Mouse (Mus musculus): ENCODE measurements around the gene Tbc1d2. TPM values are rescaled to one million over a fixed set of nuclear protein-coding genes. Genes with fewer than 3 reads are reported as not detected.
A peak's percentile ranks its signal among the peaks of the same experiment; 100 is the strongest.
"Not testable (repeated sequence)": the region's sequence is repeated elsewhere in the genome, so short reads cannot be mapped to it uniquely, and the experiment has no call there.

The Tbc1d2 gene
- polyA plus RNA-seq, 1 experiment = 1.0 TPM

DNA sequence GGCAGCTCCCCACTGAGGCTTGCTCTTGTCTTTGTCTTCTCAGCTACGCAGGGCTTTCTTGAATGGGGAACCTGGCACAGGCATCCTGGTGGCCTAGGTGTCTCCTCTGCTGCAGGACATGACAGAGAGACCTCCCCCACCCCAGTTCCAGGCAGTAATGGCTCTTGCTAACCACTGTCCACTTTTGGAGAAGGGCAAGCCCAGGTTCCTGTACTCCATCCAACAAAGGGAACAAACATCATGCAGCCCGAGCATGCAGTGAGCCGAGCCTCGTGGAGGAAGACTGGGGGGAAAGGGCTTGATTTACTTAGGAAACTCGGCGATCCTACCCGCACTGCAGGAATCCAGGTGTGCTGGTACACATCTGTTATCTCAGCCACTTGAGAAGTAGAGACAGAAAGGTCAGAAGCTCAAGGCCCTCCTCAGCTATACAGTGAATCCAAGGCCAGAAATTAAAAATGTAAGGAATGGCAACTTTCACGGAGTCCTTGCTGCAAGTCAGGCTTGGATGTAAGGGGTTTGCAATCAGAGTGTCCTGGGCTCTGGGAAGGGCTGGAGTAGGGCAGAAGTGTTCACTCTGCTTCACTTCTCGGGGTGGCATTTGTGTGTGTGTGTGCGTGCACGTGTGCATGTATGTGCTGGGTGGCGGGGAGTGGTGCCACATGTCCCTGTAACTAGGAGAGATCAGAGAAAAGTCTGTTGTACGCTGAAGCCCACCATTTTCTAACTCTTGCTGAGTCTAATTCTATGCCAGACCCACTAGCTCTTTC lies 64.8 kb downstream of the Tbc1d2 start:
- no peak for DNase-seq (ENCODE audit: low read depth in 1 of 2, low spot score in 2 of 2)
- WGBS = 46% methylated on average over 13 of the region's 13 CpGs
- peaks cover 27% of the 10 kb centered on the region for H3K4me1 ChIP-seq (ENCODE audit: control insufficient read depth, insufficient read depth, insufficient read length)
- no peaks in the 10 kb centered on the region for H3K27me3 ChIP-seq (ENCODE audit: control insufficient read depth, insufficient read depth, low read length)
- H3K36me3 ChIP-seq (ENCODE audit: control insufficient read depth, insufficient read depth, low read length) = no peaks in the 10 kb centered on the region; the same call in 1 of the 2 replicates
- H3K4me3 ChIP-seq (ENCODE audit: extremely low read depth, insufficient read depth, insufficient read length) = no peak overlapping the region
- H3K27ac ChIP-seq (ENCODE audit: insufficient read depth, low read length) = peak overlapping the region; percentile 69
- TF ChIP-seq CTCF (IDR thresholded peaks at IDR 0.05; ENCODE audit: extremely low read depth, insufficient read depth, insufficient read length, insufficient replicate concordance) (no peak), POLR2A (IDR thresholded peaks at IDR 0.05; ENCODE audit: low read depth, low read length) (no peak)

DNA sequence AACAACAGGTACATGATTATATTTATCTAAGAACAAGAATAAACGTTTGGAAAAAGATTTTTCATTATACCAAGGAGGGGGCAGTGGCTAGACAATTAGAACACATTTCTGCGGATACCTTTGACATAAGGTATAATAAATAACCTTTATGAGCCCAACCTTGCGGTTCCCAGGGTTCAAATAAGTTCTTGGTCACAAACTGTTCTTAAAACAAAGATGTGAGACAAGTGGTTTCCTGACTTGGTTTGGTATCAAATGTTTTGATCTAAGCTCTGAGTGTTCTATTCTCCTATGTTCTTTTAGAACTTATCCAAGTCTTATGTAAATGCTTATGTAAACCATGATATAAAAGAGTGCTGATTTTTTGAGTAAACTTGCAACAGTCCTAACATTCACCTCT lies 65.5 kb downstream of the Tbc1d2 start:
- not testable (repeated sequence) for DNase-seq (ENCODE audit: low read depth in 1 of 2, low spot score in 2 of 2); H3K4me3 ChIP-seq (ENCODE audit: extremely low read depth, insufficient read depth, insufficient read length); H3K27me3 ChIP-seq (ENCODE audit: control insufficient read depth, insufficient read depth, low read length); H3K36me3 ChIP-seq (ENCODE audit: control insufficient read depth, insufficient read depth, low read length)
- Histone ChIP-seq H3K27ac (ENCODE audit: insufficient read depth, low read length) (peak overlapping the region; percentile 69), H3K4me1 (ENCODE audit: control insufficient read depth, insufficient read depth, insufficient read length) (peaks cover 25% of the 10 kb centered on the region)
- WGBS = 8% methylated on average over 3 of the region's 3 CpGs

DNA sequence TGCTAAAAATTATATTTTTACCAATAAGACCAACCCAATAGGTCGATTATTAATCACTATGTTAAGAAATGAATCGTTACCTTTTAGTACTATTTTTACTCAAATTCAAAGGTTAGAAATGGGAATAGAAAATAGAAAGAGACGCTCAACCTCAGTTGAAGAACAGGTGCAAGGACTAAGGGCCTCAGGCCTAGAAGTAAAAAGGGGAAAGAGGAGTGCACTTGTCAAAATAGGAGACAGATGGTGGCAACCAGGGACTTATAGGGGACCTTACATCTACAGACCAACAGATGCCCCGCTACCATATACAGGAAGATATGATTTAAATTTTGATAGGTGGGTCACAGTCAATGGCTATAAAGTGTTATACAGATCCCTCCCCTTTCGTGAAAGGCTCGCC lies 65.9 kb downstream of the Tbc1d2 start:
- not testable (repeated sequence) for H3K27ac ChIP-seq (ENCODE audit: insufficient read depth, low read length); DNase-seq (ENCODE audit: low read depth in 1 of 2, low spot score in 2 of 2); H3K36me3 ChIP-seq (ENCODE audit: control insufficient read depth, insufficient read depth, low read length); H3K27me3 ChIP-seq (ENCODE audit: control insufficient read depth, insufficient read depth, low read length); H3K4me3 ChIP-seq (ENCODE audit: extremely low read depth, insufficient read depth, insufficient read length)
- 15% methylated on average over 2 of the region's 6 CpGs for WGBS
- peaks cover 22% of the 10 kb centered on the region for H3K4me1 ChIP-seq (ENCODE audit: control insufficient read depth, insufficient read depth, insufficient read length)

DNA sequence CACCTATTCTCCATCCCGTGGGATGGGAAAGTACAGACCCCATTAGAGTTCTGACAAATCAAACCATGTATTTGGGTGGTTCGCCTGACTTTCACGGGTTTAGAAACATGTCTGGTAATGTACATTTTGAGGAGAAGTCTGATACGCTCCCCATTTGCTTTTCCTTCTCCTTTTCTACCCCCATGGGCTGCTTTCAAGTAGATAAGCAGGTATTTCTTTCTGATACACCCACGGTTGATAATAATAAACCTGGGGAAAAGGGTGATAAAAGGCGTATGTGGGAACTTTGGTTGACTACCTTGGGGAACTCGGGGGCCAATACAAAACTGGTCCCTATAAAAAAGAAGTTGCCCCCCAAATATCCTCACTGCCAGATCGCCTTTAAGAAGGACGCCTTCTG lies 68.0 kb downstream of the Tbc1d2 start:
- H3K36me3 ChIP-seq (ENCODE audit: control insufficient read depth, insufficient read depth, low read length); H3K27me3 ChIP-seq (ENCODE audit: control insufficient read depth, insufficient read depth, low read length); DNase-seq (ENCODE audit: low read depth in 1 of 2, low spot score in 2 of 2); H3K4me3 ChIP-seq (ENCODE audit: extremely low read depth, insufficient read depth, insufficient read length): not testable (repeated sequence)
- Histone ChIP-seq H3K4me1 (ENCODE audit: control insufficient read depth, insufficient read depth, insufficient read length) (peaks cover 18% of the 10 kb centered on the region), H3K27ac (ENCODE audit: insufficient read depth, low read length) (peak overlapping the region; percentile 14; the same call in 1 of the 2 replicates)
- 64% methylated on average over 9 of the region's 9 CpGs for WGBS

DNA sequence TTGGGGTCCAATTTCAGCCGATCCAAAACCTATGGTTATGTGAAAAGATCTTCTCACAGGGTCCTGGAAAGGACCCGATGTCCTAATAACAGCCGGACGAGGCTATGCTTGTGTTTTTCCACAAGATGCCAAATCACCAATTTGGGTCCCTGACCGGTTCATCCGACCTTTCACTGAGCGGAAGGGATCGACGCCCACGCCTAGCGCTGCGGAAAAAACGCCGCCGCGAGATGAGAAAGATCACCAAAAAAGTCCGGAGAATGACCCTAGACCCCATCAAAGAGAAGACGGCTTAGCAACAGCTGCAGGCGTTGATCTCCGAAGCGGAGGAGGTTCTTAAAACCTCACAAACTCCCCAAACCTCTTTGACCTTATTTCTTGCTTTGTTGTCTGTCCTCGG lies 68.4 kb downstream of the Tbc1d2 start:
- not testable (repeated sequence) for H3K27ac ChIP-seq (ENCODE audit: insufficient read depth, low read length); DNase-seq (ENCODE audit: low read depth in 1 of 2, low spot score in 2 of 2); H3K27me3 ChIP-seq (ENCODE audit: control insufficient read depth, insufficient read depth, low read length); H3K36me3 ChIP-seq (ENCODE audit: control insufficient read depth, insufficient read depth, low read length); H3K4me3 ChIP-seq (ENCODE audit: extremely low read depth, insufficient read depth, insufficient read length)
- peaks cover 18% of the 10 kb centered on the region for H3K4me1 ChIP-seq (ENCODE audit: control insufficient read depth, insufficient read depth, insufficient read length)
- WGBS = 90% methylated on average over 22 of the region's 22 CpGs

DNA sequence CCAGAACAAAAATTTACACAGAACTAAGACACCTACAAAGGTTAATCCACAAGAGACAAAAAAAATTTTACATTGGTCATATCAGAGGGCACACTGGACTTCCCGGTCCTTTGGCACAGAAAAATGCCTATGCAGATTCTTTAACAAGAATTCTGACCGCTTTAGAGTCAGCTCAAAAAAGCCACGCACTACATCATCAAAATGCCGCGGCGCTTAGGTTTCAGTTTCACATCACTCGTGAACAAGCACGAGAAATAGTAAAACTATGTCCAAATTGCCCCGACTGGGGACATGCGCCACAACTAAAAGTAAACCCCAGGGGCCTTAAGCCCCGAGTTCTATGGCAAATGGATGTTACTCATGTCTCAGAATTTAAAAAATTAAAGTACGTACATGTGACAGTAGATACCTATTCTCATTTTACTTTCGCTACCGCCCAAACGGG lies 69.2 kb downstream of the Tbc1d2 start:
- peak in 1 of 2 experiments; percentile 45 for DNase-seq (ENCODE audit: low read depth in 1 of 2, low spot score in 2 of 2)
- peaks cover 12% of the 10 kb centered on the region for H3K4me1 ChIP-seq (ENCODE audit: control insufficient read depth, insufficient read depth, insufficient read length)
- H3K27ac ChIP-seq (ENCODE audit: insufficient read depth, low read length) = peak overlapping the region; percentile 80; the same call in 1 of the 2 replicates
- 56% methylated on average over 15 of the region's 15 CpGs for WGBS
- H3K36me3 ChIP-seq (ENCODE audit: control insufficient read depth, insufficient read depth, low read length); H3K27me3 ChIP-seq (ENCODE audit: control insufficient read depth, insufficient read depth, low read length): not testable (repeated sequence)
- peak overlapping the region; percentile 50 for H3K4me3 ChIP-seq (ENCODE audit: extremely low read depth, insufficient read depth, insufficient read length)

DNA sequence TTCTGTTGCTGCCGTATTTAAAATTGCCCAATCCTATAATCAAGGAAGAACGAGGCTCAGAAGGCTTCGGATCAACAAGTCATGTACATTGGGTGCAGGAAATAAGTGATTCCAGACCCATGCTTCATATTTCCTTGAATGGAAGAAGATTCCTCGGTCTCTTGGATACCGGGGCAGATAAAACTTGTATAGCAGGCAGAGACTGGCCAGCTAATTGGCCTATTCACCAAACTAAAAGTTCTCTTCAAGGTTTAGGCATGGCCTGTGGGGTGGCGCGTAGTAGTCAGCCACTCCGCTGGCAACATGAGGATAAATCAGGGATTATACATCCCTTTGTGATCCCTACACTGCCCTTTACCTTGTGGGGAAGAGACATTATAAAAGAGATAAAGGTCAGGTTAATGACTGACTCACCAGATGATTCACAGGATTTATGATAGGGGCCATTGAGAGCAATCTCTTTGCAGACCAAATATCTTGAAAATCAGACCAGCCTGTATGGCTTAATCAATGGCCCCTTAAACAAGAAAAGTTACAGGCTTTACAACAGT lies 71.1 kb downstream of the Tbc1d2 start:
- not testable (repeated sequence) for H3K4me3 ChIP-seq (ENCODE audit: extremely low read depth, insufficient read depth, insufficient read length); H3K27ac ChIP-seq (ENCODE audit: insufficient read depth, low read length); H3K27me3 ChIP-seq (ENCODE audit: control insufficient read depth, insufficient read depth, low read length); DNase-seq (ENCODE audit: low read depth in 1 of 2, low spot score in 2 of 2); H3K36me3 ChIP-seq (ENCODE audit: control insufficient read depth, insufficient read depth, low read length)
- H3K4me1 ChIP-seq (ENCODE audit: control insufficient read depth, insufficient read depth, insufficient read length) = peaks cover 12% of the 10 kb centered on the region
- WGBS = 92% methylated on average over 8 of the region's 8 CpGs

All from spleen, adult 2 months (tissue).